Mouse (Mus musculus) hindbrain, postnatal 0 days (tissue): ENCODE results near the gene Rapgef5. TPM values are rescaled to one million over a fixed set of nuclear protein-coding genes. Genes with fewer than 3 reads are reported as not detected.

ENCODE experiments used
- ATAC-seq: fragments of 200-750 bp; cut with Nextera tagmentation; 2 replicates; pipeline ENCODE4 v1.8.0; 2017; ENCODE audit warnings: mild to moderate bottlenecking, moderate TSS enrichment, moderate library complexity
- DNase-seq: peaks from one replicate; pipeline ENCODE4 v3.0.0-alpha.2; 2015; ENCODE audit warnings: low spot score
- H3K27ac ChIP-seq: fragments of 300-500 bp; sonication (generic); 2 replicates; pipeline ENCODE4 v1.5.1; 2014; ENCODE audit warnings: mild to moderate bottlenecking
- H3K27me3 ChIP-seq: fragments of 300-500 bp; sonication (generic); 2 replicates; pipeline ENCODE4 v1.6.1; 2014; ENCODE audit warnings: low read length, mixed read lengths; ENCODE audit not compliant: insufficient read depth
- H3K36me3 ChIP-seq: fragments of 300-500 bp; sonication (generic); 2 replicates; pipeline ENCODE4 v1.6.1; 2014; ENCODE audit warnings: low read length, mixed read lengths; ENCODE audit not compliant: insufficient read depth
- H3K4me1 ChIP-seq: fragments of 300-500 bp; sonication (generic); 2 replicates; pipeline ENCODE4 v1.6.1; 2014; ENCODE audit warnings: antibody characterized with exemption, low read length, mixed read lengths; ENCODE audit not compliant: insufficient read depth
- H3K4me2 ChIP-seq: fragments of 300-500 bp; sonication (generic); 2 replicates; pipeline ENCODE4 v1.6.1; 2014; ENCODE audit warnings: low read depth, mild to moderate bottlenecking, low read length, moderate library complexity, mixed read lengths
- H3K4me3 ChIP-seq: fragments of 300-500 bp; sonication (generic); 2 replicates; pipeline ENCODE4 v1.5.1; 2014; ENCODE audit warnings: low read length
- H3K9ac ChIP-seq: fragments of 300-500 bp; sonication (generic); replicated peaks from 2 replicates; pipeline ENCODE4 v1.6.1; 2014; ENCODE audit warnings: mild to moderate bottlenecking, low read length, moderate library complexity, mixed read lengths
- H3K9me3 ChIP-seq: fragments of 300-500 bp; sonication (generic); 2 replicates; pipeline ENCODE4 v1.6.1; 2016; ENCODE audit warnings: low read length, mixed read lengths
- CTCF ChIP-seq: IDR thresholded peaks from 2 replicates; pipeline ENCODE4 v1.5.1; 2016; ENCODE audit warnings: antibody characterized with exemption, control low read depth, low read depth
- WGBS: fragments of 180-500 bp; shearing (Covaris S2); extraction: QIAGEN DNeasy Blood & Tissue Kit; methylation state at CpG from one replicate; pipeline ENCODE4 v1.1.7; 2014; 5-methylcytosine and 5-hydroxymethylcytosine counted together
- polyA plus RNA-seq: library from polyadenylated mRNA; unstranded; fragments of >200 nt; fragmentation: Nextera tagmentation; extraction: Ambion mirVana; gene quantifications from 2 replicates; pipeline ENCODE4 v1.2.1, GENCODE M21; 2015
- total RNA-seq: library from RNA; depleted of rRNA; stranded (reverse); fragments of >200 nt; gene quantifications from 2 replicates; pipeline ENCODE4 v1.2.3, GENCODE M21; 2014

Gene Rapgef5
- total and polyA plus RNA-seq, 2 experiments from 2014 or later = 25.5 to 38.4 TPM

GRCm38 (mm10) chr12:117509919-117510318 is 6.4 kb upstream of the Rapgef5 start:
- Histone ChIP-seq H3K4me3 (no peak overlapping the region), H3K4me2 (no peak overlapping the region), H3K9me3 (no peaks in the 10 kb centered on the region), H3K27ac (no peak overlapping the region), H3K9ac (no peak overlapping the region), H3K36me3 (no peaks in the 10 kb centered on the region), H3K27me3 (no peaks in the 10 kb centered on the region), H3K4me1 (no peaks in the 10 kb centered on the region)
- ATAC-seq (no peak), DNase-seq (no peak)
- no peak for TF ChIP-seq CTCF
- 61% methylated on average over 2 of the region's 2 CpGs for WGBS

GRCm38 (mm10) chr12:117512468-117512867 is 3.8 kb upstream of the Rapgef5 start:
- no peak overlapping the region for H3K9ac ChIP-seq
- H3K36me3 ChIP-seq = no peaks in the 10 kb centered on the region
- no peak for DNase-seq
- 84% methylated on average over 3 of the region's 3 CpGs for WGBS
- H3K27ac ChIP-seq = no peak overlapping the region
- H3K9me3 ChIP-seq = no peaks in the 10 kb centered on the region
- no peak overlapping the region for H3K4me3 ChIP-seq
- no peaks in the 10 kb centered on the region for H3K4me1 ChIP-seq
- ATAC-seq = no peak
- H3K4me2 ChIP-seq = no peak overlapping the region
- no peaks in the 10 kb centered on the region for H3K27me3 ChIP-seq
- no peak for TF ChIP-seq CTCF

- WGBS = 70% methylated on average over 11 of the region's 11 CpGs
- H3K9ac ChIP-seq = no peak overlapping the region
- no peak overlapping the region for H3K4me3 ChIP-seq
- H3K4me2 ChIP-seq = no peak overlapping the region
- H3K9me3 ChIP-seq = no peaks in the 10 kb centered on the region
- no peak for DNase-seq
- H3K27ac ChIP-seq = no peak overlapping the region
- H3K4me1 ChIP-seq = no peaks in the 10 kb centered on the region
- no peaks in the 10 kb centered on the region for H3K36me3 ChIP-seq
- no peak for TF ChIP-seq CTCF
- H3K27me3 ChIP-seq = no peaks in the 10 kb centered on the region
- ATAC-seq = no peak
These were observed 2.9 kb upstream of the Rapgef5 start for GRCm38 (mm10) chr12:117513150-117513932.

- Histone ChIP-seq H3K9ac (no peak overlapping the region), H3K4me3 (no peak overlapping the region), H3K4me1 (no peaks in the 10 kb centered on the region), H3K27ac (no peak overlapping the region), H3K27me3 (no peaks in the 10 kb centered on the region), H3K36me3 (no peaks in the 10 kb centered on the region), H3K9me3 (no peaks in the 10 kb centered on the region), H3K4me2 (no peak overlapping the region)
- DNase-seq = no peak
- no peak for TF ChIP-seq CTCF
- WGBS = 65% methylated on average over 14 of the region's 14 CpGs
- no peak for ATAC-seq
These were observed 1.1 kb downstream of the Rapgef5 start for GRCm38 (mm10) chr12:117517275-117517936.

GRCm38 (mm10) chr12:117524311-117525013 is 8.2 kb downstream of the Rapgef5 start:
- 72% methylated on average over 9 of the region's 9 CpGs for whole genome bisulfite sequencing
- no peak for TF ChIP-seq CTCF

GRCm38 (mm10) chr12:117527889-117528288 is 11.6 kb downstream of the Rapgef5 start:
- Histone ChIP-seq H3K4me3 (no peak overlapping the region), H3K27me3 (no peaks in the 10 kb centered on the region), H3K27ac (no peak overlapping the region), H3K4me2 (no peak overlapping the region), H3K9me3 (no peaks in the 10 kb centered on the region), H3K4me1 (no peaks in the 10 kb centered on the region), H3K9ac (no peak overlapping the region), H3K36me3 (no peaks in the 10 kb centered on the region)
- TF ChIP-seq CTCF = no peak
- WGBS = 63% methylated on average over 3 of the region's 3 CpGs
- no peak for ATAC-seq
- no peak for DNase-seq

More at GRCm38 (mm10) chr12:117524311-117525013, 8.2 kb downstream of the Rapgef5 start:
- Histone ChIP-seq H3K4me3 (no peak overlapping the region), H3K9ac (no peak overlapping the region), H3K9me3 (no peaks in the 10 kb centered on the region), H3K27me3 (no peaks in the 10 kb centered on the region), H3K27ac (no peak overlapping the region), H3K4me2 (no peak overlapping the region), H3K36me3 (no peaks in the 10 kb centered on the region), H3K4me1 (no peaks in the 10 kb centered on the region)
- no peak for ATAC-seq
- DNase-seq = no peak
